Mouse (Mus musculus) lung, adult 2 months (tissue): ENCODE results near the gene Gm20715.

Source experiments
- CTCF ChIP-seq: fragments of 200-500 bp; IDR thresholded peaks from 2 replicates; pipeline ENCODE4 v1.5.1; 2011; ENCODE audit warnings: mild to moderate bottlenecking, low read length, control low read depth; ENCODE audit not compliant: insufficient read depth
- POLR2A ChIP-seq: fragments of 200-500 bp; IDR thresholded peaks from 2 replicates; pipeline ENCODE4 v1.6.1; 2011; ENCODE audit warnings: low read depth, mild to moderate bottlenecking, control low read depth, low read length, borderline replicate concordance; ENCODE audit errors: extremely low read depth

GRCm38 (mm10) chr7:6381431-6381830 lies 28.6 kb upstream of the Gm20715 start:
- TF ChIP-seq CTCF (no peak), POLR2A (no peak)
